Mouse (Mus musculus) kidney, postnatal 14 days (tissue): Measurements from ENCODE around the gene Miga2.
A peak's percentile ranks its signal among the peaks of the same experiment; 100 is the strongest.

Experiments used
- DNase-seq: peaks from one replicate; pipeline ENCODE4 v3.0.0; 2022; ENCODE audit warnings: mixed read lengths

Miga2 gene

DNA sequence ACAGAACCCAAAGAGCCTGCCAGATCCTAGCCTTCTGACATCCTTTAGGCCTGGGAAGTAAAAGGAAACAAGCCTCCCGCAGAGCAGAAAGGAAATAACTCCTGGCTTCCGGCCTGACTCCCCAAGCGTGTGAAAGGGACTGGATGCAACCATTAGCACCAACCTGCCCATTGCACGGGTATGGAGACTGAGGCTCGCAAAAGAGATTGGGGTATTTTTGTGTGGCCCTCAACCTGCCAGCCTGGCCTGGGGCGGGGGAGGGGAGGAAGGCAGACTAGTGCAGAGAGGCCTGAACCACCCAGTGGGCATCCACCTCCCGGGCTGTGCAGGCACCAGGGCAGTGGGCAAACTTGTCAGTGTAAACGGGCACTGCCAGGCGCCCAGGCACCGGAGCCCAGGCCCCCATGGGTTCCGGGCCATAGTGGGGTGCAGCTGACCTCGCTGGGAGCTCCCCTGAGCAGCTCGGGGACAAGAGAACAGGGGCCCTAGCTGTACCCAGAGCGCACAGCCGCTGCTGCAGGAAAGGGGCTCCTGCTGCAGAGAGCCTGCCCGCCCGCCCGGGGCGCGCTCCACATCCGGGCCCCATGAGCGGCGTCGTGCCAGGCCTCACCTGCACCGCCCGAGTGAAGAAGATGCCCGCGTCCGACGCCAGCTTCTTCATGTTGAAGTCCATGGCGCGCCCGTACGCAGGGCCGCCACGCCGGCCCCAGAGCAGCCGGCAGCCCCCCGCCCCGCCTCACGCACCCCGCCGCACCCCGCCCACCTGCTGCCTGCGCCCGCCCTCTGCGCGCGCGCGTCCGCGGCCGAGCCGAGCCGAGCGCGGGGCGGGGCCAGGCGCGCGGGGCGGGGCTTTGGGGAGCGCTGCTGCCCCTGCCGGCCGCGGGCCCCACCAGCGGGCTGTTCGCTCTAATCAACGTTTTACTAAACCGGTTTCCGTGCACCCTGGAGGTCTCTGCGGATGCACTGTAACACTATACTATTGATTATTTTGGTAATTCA is 5.2 kb upstream of the Miga2 start, which contains the start of gene Sh3glb2:
Gene Sh3glb2, minus strand, starts transcription at position 805 of the 999 bp plus-strand sequence.
- DNase-seq: peak; percentile 93

DNA sequence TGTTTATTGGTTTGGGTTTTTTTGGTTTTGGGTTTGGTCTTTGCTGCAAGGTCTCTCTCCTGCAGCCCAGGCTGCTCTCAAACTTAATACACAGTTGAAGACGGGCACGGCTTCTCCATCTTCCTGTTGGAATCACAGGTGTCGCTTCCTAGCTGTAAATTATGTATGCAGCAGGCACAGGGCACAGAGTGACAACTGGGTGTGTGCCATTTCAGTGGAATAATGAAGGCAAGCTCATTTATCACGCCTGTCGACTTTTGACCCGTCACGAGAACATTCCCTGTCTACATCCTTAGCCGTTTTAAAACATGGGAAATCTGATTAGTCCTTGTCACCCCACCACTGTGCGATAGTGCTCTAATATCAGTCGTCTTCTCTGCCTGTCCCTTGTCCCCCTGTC is 3.4 kb upstream of the Miga2 start:
- peak; percentile 33 for DNase-seq

DNA sequence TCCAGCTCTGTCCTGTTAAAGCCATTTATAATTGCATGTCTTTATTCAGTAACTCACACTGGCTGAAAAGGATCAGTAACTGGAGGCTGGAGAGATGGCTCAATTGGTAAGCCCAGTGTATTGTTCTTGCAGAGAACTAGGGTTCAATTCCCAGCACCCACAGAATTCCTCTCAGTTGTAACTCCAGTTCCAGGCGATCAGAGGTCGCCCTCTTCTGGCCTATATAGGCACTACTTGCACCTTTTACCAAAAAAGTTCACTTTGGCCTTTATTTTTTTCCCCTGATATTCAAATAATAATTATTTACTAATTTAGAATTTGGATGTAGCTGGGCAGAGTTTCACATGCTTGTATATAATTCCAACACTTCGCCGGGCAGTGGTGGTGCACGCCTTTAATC is 1.2 kb upstream of the Miga2 start:
- DNase-seq: no peak

GRCm38 (mm10) chr2:30365281-30366069 is 1.4 kb downstream of the Miga2 start:
- no peak for DNase-seq

DNA sequence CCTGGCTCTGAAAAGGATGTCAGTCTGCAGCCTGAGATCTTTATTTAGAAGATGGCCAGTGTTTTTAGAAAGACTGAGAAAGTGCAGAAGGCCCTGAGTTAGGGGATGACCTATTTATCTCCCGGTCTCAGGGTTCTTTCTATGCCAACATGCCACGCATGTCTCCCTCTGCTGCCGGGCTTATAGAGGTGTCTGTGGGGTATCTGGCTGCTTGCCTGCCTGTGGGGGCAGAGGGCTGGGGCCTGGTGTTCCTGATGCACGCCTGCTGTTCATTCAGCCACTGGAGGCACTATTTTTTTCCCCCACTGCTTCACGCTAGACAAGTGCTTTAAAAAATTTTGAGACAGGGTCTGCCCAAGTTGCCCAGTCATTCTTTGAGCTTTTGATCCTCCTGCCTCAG is 2.2 kb downstream of the Miga2 start:
- peak; percentile 49 for DNase-seq

GRCm38 (mm10) chr2:30371544-30371943 is 7.5 kb downstream of the Miga2 start:
- DNase-seq: no peak

GRCm38 (mm10) chr2:30372726-30373125 is 8.7 kb downstream of the Miga2 start:
- peak; percentile 45 for DNase-seq

DNA sequence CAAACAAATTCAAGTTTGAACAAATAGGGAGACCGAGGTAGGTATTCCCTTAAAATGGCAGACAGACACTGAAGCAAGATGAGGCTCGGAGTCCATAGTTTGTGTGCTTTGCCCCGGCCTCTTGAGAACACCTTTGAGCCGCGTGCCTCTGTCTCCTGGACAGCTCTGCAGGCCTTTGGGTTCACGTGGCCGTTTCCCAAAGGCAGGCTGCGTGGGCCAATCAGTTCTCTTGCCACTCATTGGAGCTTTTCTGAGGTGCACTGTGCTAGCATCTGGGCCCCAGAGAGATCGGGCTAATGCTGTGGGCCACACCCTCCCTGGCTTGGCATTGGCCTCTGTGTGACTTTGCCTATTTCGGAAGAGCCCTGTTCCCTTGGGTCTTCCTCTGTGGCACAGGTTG is 11.9 kb downstream of the Miga2 start:
- DNase-seq: no peak

DNA sequence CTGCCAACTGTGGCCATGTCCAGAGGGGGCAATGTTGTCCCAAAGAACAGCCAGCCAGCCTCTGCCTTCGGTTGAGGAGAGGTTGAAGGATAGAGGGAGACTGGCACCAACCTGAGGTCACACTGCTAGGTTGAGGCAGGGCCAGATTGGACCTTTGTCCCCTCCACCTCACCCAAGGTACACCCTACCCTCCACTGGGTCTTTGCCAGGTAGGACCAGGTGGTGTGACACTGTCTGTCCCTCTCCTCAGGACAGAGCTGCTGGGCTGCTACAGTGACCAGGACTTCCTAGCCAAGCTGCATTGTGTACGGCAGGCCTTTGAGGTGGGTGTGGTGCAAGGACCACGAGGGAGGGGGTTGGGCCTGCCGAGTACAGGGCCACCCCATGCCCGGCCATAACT is 13.7 kb downstream of the Miga2 start:
- no peak for DNase-seq

GRCm38 (mm10) chr2:30379307-30379706 is 15.3 kb downstream of the Miga2 start:
- DNase-seq: no peak

- DNase-seq: no peak
These were observed 16.7 kb downstream of the Miga2 start for GRCm38 (mm10) chr2:30380564-30381376.

- DNase-seq: no peak
These were observed 17.3 kb downstream of the Miga2 start for GRCm38 (mm10) chr2:30381377-30381725.

DNA sequence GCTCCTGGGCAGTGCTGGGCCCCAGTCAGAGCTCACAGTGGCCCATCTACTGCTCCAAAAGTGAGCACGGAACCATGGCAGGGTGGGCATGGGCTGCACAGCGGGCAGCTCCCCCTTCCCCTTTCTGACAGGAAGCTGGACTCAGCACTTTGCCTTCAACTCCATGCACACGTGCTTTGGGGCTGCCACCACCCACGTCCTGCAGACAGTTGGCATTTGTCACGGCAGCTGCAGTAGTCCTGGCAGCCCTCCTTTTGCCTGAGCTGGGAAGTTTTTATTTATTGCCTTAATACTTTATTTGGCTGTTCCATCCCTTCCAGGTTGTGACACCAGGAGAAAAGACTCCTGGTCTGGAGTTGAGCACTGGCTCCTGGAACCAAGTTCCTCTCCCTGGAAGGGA is 20.8 kb downstream of the Miga2 start:
- DNase-seq: no peak

- DNase-seq: no peak
These were observed 21.6 kb downstream of the Miga2 start for GRCm38 (mm10) chr2:30385591-30385990.

DNA sequence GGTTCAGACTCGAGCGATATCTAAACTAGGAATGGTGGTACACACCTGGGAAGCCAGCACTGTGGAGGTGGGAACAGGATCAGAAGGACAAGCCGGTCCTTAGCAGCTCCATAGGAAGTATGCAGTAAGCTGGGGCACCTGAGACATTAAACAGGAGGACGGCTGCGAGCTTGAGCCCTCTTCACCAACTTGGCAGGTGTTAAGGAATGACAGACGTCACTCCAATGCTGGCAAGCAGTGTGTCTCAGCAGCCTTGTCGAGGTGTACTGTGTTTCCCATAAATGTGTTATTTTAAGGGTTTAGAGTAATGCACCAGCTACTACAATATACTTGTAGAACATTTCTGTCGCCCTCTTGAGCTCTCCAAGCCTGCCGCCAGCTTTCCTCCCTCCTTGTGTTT is 22.9 kb downstream of the Miga2 start:
- no peak for DNase-seq

GRCm38 (mm10) chr2:30389000-30389399 is 25.0 kb downstream of the Miga2 start:
- DNase-seq: no peak

DNA sequence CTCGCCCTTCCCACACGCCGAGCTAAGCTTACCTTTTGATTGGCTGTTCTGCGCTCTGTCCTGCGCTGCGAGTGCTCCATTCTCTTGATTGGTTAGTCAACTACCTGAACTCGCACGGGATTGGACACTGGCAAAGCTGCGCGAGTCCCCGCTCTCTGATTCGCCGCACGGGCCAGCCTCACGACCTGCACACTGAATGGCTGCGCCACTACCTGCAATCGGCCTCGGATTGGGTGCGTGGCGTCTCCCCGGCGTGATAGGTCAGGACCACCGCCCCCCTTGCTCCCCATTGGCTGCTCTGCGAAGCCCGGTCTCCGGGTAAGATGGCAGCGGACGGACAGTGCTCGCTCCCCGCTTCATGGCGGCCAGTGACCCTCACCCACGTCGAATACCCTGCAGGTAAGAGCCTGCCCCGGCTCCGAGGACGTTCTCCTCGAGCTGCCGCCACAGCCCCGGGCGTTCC is 28.1 kb downstream of the Miga2 start, which contains the start of gene Dolpp1:
Gene Dolpp1, plus strand, starts transcription at position 141 of the 463 bp plus-strand sequence.
- peak; percentile 98 for DNase-seq

DNA sequence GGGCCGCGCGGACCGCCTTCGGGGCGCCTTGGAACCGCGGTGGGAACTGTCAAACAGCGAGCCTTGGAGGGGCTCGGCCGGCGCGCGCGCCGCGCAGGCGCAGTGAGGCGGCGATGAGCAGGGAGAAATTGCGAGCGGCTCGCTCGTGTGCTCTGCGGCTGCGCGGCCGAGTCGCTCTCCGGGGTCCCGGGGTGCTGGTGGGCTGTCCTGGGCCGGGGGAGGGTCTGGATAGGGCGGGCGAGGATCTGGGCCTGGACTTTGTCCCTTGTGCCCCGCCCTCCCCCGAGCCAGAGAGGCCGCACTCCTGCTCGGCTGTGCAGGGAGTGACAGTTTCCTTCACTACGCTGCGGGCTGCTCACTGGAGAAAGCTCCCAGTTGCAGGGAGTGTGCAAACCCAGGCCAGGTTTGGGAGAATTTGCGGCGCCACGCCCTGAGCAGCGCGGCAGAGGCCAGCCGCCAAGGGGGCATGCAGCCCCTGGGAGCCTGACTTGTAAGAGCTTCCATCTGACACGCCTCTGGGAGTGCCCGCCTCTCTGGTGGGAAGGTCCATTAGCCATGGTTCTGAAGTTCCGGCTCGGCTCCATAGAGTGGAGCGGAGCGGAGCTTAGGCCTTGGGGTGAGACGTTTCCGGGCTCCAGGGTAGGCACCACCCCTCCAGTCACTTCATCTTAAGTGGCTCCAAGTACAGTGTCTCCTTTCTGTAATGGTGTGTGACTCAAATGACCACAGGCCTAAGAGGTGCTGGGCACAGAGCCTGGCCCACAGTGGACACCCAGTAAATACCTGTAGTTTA is 28.7 kb downstream of the Miga2 start:
- DNase-seq: peak; percentile 89

- DNase-seq: no peak
These were observed 29.3 kb downstream of the Miga2 start for GRCm38 (mm10) chr2:30393370-30393656.

- DNase-seq: no peak
These were observed 31.7 kb downstream of the Miga2 start for GRCm38 (mm10) chr2:30395757-30396156.

- no peak for DNase-seq
These were observed 32.2 kb downstream of the Miga2 start for GRCm38 (mm10) chr2:30396246-30396645.

DNA sequence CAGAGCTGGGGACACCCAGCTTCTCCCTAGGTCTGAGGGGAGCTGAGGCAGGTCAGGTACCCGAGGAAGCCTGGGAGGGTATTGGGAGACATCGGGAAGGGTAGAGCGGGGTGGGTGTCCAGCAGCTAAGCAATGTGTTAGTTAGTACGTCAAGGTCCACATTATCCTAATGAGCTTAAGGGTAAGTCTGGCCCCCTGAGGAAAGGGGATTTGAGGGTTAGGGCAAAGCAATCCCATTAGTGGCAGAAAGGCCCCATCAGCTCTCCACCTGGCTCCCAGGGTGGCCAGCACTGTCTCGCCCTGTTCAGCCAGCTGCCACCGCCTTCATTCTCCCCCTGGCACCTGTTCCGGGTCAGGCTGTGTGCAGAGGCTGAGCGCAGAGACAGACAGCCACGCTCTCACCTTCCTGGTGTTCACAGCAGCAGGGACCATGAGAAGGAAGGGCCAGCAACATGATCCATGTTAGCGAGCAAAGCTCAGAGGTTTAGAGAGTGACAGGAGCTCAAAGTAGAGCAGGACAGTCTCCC is 34.0 kb downstream of the Miga2 start:
- DNase-seq: no peak
